Mouse (Mus musculus): ENCODE results near the gene Vhl.

DNA sequence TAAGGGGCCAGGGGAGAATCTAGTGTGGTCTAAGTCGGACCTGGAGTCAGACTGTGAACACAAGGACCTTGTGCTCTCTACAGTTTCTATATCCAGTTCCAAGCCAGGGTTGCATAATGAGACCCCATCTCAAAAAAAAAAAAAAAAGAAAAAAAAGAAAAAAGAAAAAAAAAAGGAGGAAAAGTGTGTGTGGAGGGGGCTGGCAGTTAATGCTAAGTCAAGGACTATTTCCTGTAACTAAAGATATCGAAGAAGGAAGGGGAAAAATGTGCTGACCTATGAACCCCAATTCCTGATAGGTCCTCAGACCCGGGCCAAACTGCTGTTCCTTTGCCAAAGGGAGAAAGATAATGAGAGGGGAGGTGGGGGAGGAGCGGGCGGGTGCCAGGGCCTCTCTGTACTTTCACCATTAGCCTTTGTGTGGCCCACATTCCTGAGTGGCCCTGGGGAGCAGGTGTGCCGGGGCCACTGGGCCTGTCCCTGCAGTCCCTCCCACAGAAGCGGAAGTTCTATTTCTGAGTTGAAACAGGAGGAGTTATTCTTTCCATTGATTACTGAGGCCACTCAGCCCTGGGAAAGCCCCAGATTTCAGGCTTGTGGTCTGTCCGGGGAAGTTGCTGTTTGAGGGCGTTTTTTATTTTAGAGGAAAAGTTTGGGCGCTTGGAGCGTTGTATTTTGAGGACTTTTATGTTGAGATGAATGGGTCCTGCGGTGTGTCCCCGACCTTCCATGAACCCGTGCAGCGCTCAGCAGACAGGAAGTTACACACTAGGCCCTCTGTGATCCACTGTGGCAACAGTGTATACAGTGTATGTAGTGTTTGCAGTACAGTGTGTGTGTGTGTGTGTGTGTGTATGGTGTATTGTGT lies 44.8 kb downstream of the Vhl start:
- 0 out of 2 replicates have a peak, but pooled peaks have one; percentile 12 for TF ChIP-seq POLR2A (IDR thresholded peaks at IDR 0.05; ENCODE audit: insufficient read depth, low read depth, low read length)
- TF ChIP-seq CTCF (IDR thresholded peaks at IDR 0.05), result no peak
- peak; percentile 78; the same call in 1 of the 2 replicates for TF ChIP-seq EP300 (IDR thresholded peaks at IDR 0.05; ENCODE audit: insufficient read depth, low read depth, low read length)

Data from heart, adult 2 months (tissue).